Comparison of ENCODE assay signal across 12 mouse cellular contexts in the genomic region with DNA sequence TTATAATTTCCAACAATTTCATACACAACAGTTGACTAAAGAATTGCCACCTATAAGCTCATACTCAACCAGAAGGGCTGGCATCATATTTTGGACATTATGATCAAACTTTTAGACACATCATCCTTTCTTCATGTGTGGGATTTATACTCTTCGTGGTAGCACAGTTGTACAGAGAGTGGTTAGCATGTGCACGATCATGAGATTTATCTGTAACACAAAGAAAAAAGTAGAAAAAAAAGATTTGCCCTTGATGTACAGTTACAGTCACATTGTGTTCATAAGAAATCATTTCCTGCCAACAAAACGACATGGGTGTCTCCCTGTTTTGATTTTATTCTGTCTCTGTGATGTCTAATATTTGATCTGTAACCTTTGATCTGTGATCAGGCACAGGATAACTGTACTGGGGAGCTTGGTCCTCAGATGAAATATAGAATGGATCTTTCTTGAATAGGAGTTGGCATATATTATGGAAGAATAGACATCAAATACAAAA.
"Had no signal": no experiment of that assay in that cellular context is flagged by ENCODE, and none has a peak within 500 bp of the region (broad histone marks: within the 10 kb centered on the region; RNA-seq: fewer than 3 reads in every experiment).

No protein-coding gene starts in this region.

- DNase-seq: kidney, adult 8-10 months; kidney, postnatal 25 days; layer of hippocampus, adult 9-11 months; liver, embryonic 13.5 days; lung, adult 2 months; lung, postnatal 14 days; lung, postnatal 4 days; thymus, adult 18-20 months; thymus, postnatal 36 days had no signal

- H3K27me3 ChIP-seq: liver, embryonic 13.5 days; midbrain, embryonic 12.5 days; midbrain, embryonic 15.5 days had no signal

- H3K27ac ChIP-seq: layer of hippocampus, adult 2 months; liver, embryonic 13.5 days; midbrain, embryonic 12.5 days; midbrain, embryonic 15.5 days had no signal

- H3K36me3 ChIP-seq: liver, embryonic 13.5 days; midbrain, embryonic 12.5 days; midbrain, embryonic 15.5 days had no signal

- H3K9ac ChIP-seq: liver, embryonic 13.5 days; midbrain, embryonic 12.5 days; midbrain, embryonic 15.5 days had no signal

- H3K9me3 ChIP-seq: liver, embryonic 13.5 days; midbrain, embryonic 12.5 days; midbrain, embryonic 15.5 days had no signal

- H3K4me1 ChIP-seq: liver, embryonic 13.5 days; midbrain, embryonic 12.5 days; midbrain, embryonic 15.5 days had no signal

- ATAC-seq: midbrain, embryonic 15.5 days had no signal

- H3K4me2 ChIP-seq: liver, embryonic 13.5 days; midbrain, embryonic 12.5 days; midbrain, embryonic 15.5 days had no signal

- H3K4me3 ChIP-seq: layer of hippocampus, adult 2 months; liver, embryonic 13.5 days; midbrain, embryonic 12.5 days; midbrain, embryonic 15.5 days had no signal
